Mouse (Mus musculus) left cerebral cortex, postnatal 14 days (tissue): ENCODE data around the gene Snrnp25. TPM values are rescaled to one million over a fixed set of nuclear protein-coding genes. Genes with fewer than 3 reads are reported as not detected.
A peak's percentile ranks its signal among the peaks of the same experiment; 100 is the strongest.

Experiments used
- DNase-seq, 2 experiments: peaks; one replicate each; pipeline ENCODE4 v3.0.0; 2021 to 2022; ENCODE audit warnings: low spot score in 2 of 2, mixed read lengths in 1 of 2
- intact Hi-C: fragments of 180-260 bp; cut with DNase I; formaldehyde crosslinking; loops from one replicate; pipeline ENCODE4 v1.15.1; 2025
- total RNA-seq, 2 experiments: library from RNA; stranded (reverse); gene quantifications; 2 replicates each; pipeline ENCODE4 v1.2.3; 2021

Snrnp25 gene
- total RNA-seq, 2 experiments from 2014 or later = 24.9 to 26.2 TPM

DNA sequence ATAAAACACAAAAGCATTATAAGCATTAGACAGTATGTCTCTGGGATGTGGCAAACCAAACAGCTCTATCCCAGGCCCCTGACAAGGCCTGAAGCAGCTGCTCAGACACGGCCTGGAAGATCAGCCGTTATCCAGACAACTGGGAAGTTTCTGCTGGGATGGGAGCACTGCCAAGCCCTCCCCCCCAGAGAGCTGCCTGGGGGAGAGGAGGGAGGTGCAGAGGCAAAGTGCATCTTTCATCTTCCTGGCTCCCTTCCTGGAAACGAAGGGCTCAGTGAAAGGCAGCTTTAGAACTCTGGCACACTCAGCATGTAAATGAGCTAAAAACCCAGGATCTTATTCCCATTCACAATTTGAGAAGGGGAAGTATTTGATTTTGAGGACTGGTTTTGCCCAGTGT, 30.4 kb downstream of the Snrnp25 start:
- peak; percentile 67 to 77 for DNase-seq
- intact Hi-C loops = no loop called here

GRCm38 (mm10) chr11:32236132-32236531, 30.9 kb downstream of the Snrnp25 start:
- no peak for DNase-seq
- intact Hi-C loops = no loop called here

DNA sequence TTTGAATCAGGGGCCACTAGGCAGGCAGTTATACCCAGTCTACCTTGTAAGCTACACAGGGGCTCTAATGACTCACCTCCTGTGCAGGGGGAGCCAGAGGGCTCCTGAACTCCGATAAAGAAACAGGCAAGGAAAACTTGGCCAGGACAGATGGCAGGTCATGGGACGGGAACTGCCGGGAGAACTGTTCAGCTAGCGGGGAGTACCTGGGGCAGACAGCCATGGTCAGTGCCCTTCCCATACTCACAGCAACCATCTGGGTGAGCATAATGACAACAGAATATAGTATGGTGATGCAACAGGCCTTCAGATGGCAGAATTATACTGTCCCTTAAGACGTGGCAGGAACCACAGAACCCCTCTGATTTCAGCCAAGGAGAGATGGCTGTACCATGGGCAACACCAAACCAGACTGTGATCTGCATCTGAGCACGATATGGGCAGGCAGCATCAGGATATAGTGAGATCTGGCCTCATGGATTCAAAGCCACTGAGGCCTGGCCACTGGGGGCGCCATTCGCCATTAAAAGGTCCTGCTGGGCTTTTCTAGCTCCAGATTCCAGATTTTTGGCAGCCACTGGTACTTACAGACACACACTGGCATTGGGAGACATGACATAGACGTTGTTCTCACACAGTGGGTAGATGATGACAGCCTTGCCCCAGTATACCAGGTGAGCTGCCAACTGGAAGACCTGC, 31.6 kb downstream of the Snrnp25 start:
- intact Hi-C loops = no loop called here
- peak; percentile 62 to 86 for DNase-seq

GRCm38 (mm10) chr11:32237411-32237795, 32.2 kb downstream of the Snrnp25 start:
- DNase-seq = no peak
- intact Hi-C loops = no loop called here

GRCm38 (mm10) chr11:32238093-32238860, 33.1 kb downstream of the Snrnp25 start:
- intact Hi-C loops = loop anchor here (1.0 to 2.0 kb wide), 2 partner anchors 21 to 55 kb away; no protein-coding TSS in a partner anchor
- DNase-seq = peak; percentile 76 to 77

DNA sequence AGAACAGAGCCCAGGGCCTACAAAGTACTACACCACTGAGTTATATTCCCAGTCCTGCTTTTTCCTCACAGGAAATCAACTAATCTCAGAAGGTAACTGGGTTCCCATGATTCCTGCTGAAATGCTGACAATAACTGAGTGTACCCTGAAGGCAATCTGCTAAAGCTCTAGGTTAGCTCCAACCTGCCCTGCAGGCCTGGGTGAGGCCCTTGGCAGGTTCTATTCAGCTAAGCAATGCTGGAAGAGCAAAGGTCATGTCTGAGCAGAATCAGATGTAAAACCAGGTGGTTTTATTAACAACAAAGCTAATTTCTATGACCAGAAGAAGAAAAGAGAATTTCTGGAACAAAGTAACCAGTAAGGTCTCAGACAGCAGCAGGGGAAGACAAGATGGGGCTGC, 36.2 kb downstream of the Snrnp25 start:
- intact Hi-C loops = no loop called here
- no peak for DNase-seq

- intact Hi-C loops = no loop called here
- no peak for DNase-seq
Measured at GRCm38 (mm10) chr11:32242209-32242608, 37.0 kb downstream of the Snrnp25 start.

GRCm38 (mm10) chr11:32243205-32243955, 38.2 kb downstream of the Snrnp25 start:
- intact Hi-C loops = no loop called here
- DNase-seq = peak; percentile 51 to 55

- no peak for DNase-seq
Measured at GRCm38 (mm10) chr11:32244064-32244463, 38.8 kb downstream of the Snrnp25 start.

DNA sequence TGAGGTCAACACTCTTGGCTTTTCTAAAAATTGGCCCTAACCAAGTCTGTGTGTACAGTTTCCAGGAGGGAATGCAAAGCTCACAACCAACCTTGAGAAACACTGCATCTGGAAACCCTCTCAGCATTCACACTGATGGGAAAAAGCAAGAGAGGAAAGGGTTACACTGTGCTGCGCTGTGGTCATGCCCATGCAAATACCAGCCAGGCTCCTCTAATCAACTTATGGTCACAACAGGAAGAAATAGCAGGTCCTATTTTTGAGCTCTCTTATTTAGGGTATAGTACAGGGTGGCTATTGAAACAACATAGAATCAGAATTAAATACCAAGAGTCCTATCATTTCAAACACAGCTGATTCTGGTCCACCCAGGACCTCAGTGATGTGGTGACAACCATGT, 39.4 kb downstream of the Snrnp25 start:
- no peak for DNase-seq
- intact Hi-C loops = no loop called here

More at GRCm38 (mm10) chr11:32244064-32244463, 38.8 kb downstream of the Snrnp25 start:
- intact Hi-C loops = no loop called here

DNA sequence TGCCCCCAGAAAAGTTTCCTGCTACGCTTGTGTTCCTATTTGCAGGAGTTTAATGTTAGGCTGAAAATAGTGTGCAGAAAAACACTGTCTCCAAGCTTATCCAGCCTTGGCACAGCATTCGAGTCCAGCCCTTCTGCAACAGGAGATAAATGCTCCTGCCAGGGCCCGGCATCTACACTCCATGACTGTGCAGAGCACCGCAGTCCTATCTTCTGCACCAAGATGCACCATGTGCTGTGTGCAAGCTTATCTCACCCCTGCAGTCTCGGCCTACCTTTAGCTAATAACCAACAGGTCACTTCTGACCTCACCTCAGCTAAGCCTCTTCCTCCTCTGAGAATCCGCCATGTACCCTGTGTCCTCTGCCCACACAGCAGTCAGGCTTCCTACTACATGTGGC, 40.4 kb downstream of the Snrnp25 start:
- intact Hi-C loops = no loop called here
- no peak for DNase-seq

DNA sequence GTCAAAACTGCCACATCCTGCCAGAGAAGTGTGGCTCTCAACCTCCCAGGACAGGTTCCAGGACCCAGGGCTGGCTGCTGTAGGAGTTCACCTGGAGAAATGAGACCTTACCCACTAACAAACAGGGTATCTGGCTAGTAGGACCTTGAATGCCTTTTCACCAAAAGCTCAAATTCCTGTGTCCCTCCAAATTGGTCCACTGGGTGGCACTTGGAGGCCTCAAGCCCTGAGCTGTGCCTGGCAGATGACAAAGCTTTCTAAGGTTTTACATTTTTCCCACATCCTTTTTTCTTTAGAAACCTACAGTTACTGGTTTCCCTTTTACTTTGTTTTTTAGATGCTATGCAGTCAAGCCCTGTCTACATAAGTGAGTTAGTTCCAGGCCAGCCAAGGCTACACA, 41.9 kb downstream of the Snrnp25 start:
- intact Hi-C loops = no loop called here
- DNase-seq = peak in 1 of 2 experiments; percentile 22

GRCm38 (mm10) chr11:32248350-32248749, 43.1 kb downstream of the Snrnp25 start:
- peak in 1 of 2 experiments; percentile 5 for DNase-seq
- intact Hi-C loops = no loop called here

DNA sequence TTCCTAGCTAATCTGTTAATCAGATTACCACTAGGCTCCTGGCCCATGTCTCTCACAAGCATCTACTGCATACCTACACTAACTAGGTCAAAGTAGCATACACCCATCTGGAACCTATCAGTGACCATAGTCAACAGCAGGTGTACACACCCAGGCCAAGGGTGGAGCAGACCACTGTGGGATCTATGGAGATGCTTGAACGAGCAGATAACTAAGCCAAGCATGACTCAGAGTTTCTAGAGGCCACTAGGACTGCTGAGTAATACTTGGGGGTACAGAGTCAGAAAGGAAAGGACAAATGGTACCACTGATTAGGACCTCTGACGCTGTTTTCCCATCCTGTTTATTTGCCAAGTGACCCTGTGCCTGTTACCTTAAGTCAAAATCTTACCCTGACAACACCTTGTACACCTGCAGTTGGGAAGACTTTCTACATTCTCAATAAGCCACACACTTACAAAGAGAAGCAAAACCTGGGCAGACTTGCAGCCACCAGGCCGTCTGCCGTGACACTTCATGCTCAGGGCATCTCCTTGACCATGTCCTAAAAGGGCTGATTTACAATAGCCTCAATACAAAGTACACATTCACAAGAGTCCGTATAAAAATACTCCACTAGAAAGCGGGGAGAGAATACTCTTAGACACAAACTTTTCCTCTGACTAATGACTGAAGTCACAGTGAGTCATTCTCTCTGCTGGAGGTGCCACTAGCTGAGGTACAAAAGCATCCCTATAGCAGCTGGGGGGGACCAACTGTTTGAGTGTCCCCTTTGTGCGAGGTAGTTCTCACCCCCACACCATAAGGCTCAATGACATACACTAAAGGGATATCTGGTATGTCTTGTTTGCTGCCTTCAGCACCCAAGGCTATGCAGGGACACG, 45.9 kb downstream of the Snrnp25 start:
- no peak for DNase-seq

GRCm38 (mm10) chr11:32253121-32253520, 47.9 kb downstream of the Snrnp25 start:
- no peak for DNase-seq
- intact Hi-C loops = no loop called here

More for the DNA sequence above, 45.9 kb downstream of the Snrnp25 start:
- intact Hi-C loops = no loop called here

- intact Hi-C loops = no loop called here
- DNase-seq = no peak
Measured at GRCm38 (mm10) chr11:32256146-32256545, 50.9 kb downstream of the Snrnp25 start.

DNA sequence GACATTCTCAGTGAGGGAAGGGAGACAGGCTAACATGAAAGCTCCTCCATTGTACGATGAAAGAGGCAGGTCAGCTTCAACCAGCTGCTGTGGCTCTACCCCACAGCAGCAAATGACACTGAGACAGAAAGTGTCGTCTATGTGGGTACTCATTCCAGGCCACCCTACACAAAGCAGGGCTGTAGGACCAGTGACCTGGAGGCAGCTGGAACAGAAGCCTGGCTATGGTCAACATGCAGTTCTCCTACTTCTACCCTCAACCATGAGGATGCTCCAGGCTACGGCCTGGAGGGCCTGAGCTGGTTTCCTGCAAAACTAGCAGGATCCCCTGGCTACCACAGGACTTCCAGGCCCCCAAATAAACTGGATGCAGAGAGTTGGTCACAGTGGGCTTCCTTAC, 51.4 kb downstream of the Snrnp25 start:
- intact Hi-C loops = no loop called here
- no peak for DNase-seq
